Mouse (Mus musculus) retina, postnatal 7 days (tissue): ENCODE data around the gene Kif20b.

Source experiments
- DNase-seq: peaks from one replicate; pipeline ENCODE4 v3.0.0-alpha.2; 2012; ENCODE audit warnings: low read depth, low spot score

Gene Kif20b

DNA sequence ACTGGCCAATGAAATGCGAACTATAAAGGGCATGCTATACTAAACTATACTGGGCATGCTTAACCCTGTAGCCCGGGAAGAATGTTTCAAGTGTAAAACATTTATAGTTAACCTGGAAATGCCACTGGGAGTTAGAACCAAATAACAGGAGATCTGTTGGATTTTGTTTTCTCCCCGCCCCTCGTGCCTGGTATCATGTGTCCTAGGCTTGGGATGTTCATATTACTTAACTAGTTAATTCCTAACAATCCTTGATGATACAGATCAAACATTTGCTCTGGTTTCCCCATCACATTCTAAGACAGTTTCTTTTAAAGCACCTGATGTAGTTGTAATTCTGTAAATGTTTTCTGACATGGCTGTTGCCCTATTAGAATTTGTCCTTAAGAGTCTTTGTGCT is 2.1 kb upstream of the Kif20b start:
- DNase-seq = no peak

DNA sequence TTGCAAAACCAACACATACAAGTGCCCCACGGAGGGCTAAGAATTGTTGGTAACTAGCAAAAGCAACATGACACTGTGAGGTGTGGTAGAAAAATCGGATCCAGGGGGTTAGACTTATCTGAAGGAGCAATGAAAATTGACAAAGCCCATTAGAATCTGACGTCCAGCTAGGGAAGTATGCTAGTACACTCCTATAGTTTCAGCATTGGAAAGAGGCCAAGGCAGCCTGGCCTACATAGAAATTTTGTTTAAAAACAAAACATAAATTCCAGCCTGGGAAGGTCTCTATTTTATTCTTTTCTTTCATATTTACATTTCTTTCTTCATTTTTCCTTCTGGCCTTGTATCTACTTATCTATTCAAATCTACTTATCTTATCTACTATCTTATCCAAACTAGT is 1.6 kb upstream of the Kif20b start:
- no peak for DNase-seq

DNA sequence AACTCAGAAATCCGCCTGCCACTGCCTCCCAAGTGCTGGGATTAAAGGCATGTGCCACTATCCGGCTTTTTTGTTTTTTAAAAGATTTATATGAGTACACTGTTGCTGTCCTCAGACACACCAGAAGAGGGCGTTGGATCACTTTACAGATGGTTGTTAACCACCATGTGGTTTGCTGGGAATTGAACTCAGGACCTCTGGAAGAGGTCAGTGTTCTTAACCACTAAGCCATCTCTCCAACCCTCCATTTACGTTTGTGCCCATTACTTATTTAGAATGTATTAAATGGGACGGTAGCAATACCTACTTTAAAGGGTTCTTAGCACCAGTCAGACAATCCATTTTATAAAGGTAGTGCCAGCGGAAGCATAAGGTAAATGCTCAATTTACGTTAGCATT is 909 bp upstream of the Kif20b start:
- peak; percentile 4 for DNase-seq

DNA sequence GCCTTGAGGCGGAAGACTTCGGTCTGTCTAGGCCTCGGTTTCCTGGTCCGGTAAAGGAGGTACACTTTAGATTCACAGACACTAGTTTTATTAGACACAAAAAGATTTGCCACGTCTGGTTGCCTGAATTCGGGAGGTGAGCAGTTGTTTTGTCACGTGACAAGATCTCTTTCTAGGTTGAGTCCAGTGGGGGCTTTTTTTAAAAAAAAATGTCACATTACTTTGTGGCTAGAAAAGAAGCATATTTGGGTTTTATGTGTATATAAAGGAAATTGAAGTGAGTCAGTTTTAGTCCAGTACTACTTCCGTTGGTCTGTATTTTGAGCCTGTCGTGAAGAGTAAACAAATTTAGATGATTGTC is 422 bp downstream of the Kif20b start:
- no peak for DNase-seq

DNA sequence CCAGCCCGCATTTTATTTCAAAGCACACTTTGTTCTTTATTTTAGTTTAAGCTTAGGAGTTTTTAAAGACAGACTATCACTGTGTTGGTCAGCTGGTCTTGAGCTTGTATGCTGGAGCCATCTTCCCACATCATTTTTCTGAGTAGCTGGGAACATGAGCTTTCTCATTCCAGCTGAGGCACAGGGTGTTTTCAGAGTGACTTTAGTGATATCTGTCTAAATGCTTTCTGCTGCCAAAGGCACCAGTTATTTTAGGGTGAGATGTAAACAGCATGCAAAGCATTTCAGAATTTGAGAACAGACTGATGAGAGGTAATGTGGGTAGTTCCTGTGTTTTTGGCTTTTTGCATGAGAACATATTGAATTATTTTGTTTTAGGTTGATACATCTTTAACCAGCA is 25.0 kb downstream of the Kif20b start:
- no peak for DNase-seq

DNA sequence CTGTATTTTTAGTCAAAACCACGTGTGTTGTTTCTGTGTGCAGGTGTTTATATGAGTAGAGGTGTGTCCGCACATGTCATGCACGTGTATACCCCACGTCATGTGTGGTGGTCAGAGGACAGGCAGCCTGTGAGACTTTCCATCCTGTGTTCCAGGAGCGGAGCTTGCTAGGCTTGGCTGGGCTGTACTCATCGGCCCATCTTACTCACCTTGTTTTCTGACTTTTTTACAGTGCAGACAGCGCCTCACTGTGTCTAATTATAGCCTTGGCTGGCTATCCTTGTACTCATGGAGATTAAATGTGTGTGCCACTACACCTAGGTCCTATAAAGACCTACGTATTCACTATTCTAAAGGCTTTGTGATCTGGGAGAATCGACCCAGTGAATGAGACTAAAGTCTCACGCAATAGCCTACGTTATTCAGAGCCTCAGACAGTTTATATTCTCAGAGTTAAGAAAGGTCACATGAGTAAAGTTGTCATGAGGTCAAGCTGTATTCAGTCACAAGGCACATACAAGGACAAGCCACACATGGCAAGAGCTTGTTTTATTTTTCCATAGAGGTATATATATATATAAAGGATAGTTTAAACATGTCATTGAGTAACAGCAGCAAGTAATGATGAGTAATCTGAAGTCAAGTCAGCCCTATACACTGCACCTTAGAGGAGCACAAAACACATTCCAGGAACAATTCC is 31.8 kb downstream of the Kif20b start:
- DNase-seq = no peak

DNA sequence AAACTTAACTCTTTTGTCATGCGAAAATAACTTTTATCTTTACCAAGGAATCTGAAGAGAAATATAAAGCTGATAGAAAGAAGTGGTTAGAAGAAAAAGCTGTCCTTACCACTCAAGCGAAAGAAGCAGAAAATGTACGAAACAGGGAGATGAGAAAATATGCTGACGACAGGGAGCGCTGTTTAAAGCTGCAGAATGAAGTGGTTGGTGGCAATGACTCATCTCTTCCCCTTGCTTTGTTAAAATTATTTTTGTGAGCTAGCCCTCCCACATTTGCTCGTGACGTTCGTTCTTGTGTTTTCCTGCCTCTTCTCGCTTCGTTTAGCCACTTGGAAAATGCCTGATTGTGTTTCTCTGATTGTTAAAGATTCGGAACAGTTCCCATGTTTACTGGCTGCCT is 37.2 kb downstream of the Kif20b start:
- no peak for DNase-seq

DNA sequence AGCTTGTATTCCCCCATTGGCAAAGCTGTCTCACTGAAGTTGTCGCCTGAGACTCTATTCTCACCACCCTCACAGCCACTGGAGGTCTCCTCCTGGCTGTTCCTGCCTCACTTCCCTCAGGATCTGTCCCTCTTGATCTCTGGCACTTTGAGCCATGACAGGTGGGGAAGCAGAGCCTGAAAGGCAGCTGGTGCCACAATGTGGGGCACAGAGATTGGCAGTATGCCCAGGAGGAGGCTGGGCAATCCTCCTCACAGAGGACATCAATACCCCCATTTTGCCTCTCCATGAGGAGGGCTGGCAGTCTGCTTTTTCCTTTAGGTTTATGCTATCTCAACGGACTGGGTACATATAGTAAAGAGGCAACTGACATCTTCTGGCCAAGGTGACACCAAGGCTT is 62.6 kb downstream of the Kif20b start:
- DNase-seq = no peak

DNA sequence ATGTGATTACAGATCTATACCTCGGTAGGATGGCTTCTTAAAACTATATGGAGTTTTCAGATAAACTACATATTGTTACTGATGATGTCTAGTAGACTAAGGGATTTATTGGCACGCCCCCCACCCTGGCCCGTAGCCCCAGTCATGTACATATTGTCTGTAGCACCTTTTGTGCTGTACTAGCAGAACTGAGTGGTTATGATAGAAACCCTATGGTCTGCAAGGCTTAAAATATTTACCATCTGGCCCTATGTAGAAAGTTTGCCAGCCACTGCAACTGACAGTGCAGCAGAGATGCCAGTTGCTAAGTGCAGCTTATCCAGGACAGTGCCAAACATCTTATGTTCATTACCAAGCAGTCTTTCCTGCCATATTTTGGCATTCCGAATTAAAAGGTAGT is 68.3 kb downstream of the Kif20b start:
- no peak for DNase-seq

DNA sequence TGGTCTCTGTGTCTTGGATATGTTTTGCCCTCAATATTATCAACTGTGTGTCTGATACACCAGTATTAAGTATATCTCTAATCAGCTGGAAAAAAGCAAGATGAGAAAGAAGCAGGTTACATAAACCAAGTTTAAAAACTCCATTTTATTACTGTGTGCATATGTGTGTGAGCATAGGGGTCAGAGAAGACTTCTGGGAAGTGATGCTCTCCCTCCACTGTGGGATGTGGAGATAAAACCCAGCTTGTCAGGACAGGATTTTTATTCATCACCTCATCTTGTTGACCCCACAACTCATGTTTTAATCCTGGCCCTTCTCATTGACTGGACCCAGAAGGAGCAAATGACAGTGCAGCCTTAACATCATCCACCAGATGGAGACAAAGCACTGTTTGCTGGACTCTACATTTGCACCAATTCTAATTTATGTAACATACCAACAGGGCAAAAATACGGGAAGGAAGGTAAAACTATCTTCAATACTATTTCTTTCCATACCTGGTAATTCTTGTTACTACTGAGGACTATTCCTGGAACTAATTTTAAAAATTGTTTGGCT is 70.9 kb downstream of the Kif20b start:
- DNase-seq = peak; percentile 40

DNA sequence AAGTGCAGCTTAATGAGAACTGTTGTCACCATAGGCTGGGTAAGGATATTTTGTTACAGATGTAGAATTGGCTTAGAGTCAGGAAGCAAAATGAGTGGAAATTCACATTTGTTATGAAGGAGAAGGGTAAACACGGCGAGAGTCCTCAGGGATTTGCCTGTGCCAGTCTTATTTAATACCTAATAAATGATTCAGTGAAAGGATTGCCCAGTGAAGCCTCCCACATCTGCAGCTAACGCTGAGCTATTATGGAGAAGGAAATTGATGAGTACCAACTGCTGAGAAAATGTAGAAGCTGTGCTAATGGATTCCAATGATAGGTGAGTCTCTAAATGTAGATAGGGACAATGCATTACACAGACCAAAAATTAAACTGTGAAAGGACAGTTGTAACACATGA is 92.9 kb downstream of the Kif20b start:
- no peak for DNase-seq

DNA sequence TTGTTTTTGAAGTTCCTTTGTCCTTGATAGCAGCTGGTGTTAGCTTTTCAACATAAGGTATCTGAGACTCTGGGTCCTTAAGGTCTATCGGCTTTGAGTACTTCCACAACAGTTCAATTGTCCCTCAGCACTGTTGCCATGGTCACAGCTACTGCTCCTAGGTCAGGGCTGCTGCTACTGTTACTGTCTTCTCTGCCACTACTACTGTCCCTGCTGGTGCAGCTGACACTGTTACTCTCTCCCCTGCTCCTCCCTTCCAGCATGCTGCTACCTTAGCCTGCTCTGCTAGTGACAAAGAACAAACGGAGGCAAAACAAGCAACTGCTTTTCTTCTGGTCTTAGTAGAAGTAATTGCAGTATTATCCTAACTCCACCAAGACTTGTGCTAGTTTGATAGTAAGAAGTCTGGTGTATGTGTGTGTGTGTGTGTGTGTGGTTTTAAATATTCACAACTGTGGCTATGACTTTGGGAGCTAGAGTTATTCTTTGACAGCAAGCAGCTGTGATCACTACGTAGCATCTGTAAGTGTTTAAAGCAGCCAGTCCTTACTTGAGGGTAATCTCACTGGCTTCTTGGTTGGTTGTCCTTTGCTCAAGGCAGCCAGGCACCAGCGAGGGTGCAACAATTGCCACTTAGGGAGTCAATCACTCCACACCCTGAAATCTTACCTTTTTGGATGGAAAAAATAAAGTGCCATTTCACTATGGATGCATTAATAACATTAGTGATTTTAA is 95.5 kb downstream of the Kif20b start:
- no peak for DNase-seq

DNA sequence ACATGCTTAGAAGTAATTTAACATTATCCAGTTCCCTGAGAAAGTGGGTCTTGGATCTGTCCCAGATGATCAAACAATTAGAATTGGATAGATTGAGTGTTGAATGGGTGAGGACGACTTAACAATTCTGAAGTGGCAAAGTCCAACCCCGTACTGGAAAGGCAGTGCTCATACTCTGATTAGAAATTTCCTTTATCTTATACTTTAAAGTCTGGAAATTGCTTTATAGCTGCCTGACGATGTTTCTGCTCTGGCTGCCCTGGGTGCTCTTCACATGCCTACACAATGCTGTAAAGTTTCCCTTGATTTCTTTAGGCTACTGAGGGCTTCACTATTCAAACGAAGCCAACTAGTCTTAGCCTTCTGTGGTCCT is 96.0 kb downstream of the Kif20b start:
- DNase-seq = no peak
